In the genomic region with DNA sequence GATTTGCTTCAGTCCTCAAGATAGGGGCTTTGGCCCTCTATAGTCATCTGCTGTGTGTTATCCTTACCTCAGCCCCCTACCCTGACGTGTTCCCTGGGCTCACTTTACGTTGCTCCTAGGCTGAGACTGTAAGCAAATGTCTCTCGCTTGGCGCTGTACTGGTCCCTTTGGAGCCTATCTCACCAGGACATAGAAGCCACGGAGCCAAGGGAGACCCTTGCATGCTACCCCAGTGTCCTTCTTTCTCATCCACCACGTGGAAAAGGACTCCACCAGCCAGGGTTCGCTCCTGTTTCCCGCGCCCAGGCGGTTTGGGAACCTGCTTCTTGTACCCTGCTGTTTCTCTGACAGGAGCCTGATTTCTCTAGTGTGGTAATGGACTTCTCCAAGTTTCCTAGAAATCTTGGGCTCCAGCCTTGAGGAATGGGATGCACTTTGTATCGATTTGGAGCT, we compare ENCODE assay signal across 7 mouse cellular contexts. TPM values are rescaled to one million over a fixed set of nuclear protein-coding genes. Genes with fewer than 3 reads are reported as not detected.
DNase-seq lines count a peak whose midpoint lies in the region; ATAC-seq lines count a peak whose summit lies in the region.

No protein-coding gene starts in this region.

- no peaks in the 10 kb centered on the region; the same call in 1 of the 2 replicates for H3K27me3 ChIP-seq in lung, embryonic 15.5 days
- no peaks in the 10 kb centered on the region for H3K27me3 ChIP-seq in forebrain, embryonic 11.5 days (ENCODE audit: control insufficient read depth, insufficient read depth, low read length)
- H3K27me3 ChIP-seq in neural tube, embryonic 11.5 days (ENCODE audit: control insufficient read depth, insufficient read depth, low read length) = 0 out of 2 replicates have a peak, but pooled peaks cover 2% of the 10 kb centered on the region

- no peak overlapping the region for H3K9ac ChIP-seq in lung, embryonic 15.5 days
- H3K9ac ChIP-seq in forebrain, embryonic 11.5 days (ENCODE audit: low read length) = peak overlapping the region; percentile 74
- H3K9ac ChIP-seq in neural tube, embryonic 11.5 days (ENCODE audit: low read length) = peak overlapping the region; percentile 71

- 11% methylated on average over 11 of the region's 11 CpGs for WGBS in lung, embryonic 15.5 days
- 8% methylated on average over 11 of the region's 11 CpGs for WGBS in forebrain, embryonic 11.5 days
- WGBS in neural tube, embryonic 11.5 days = 7% methylated on average over 11 of the region's 11 CpGs

- no peaks in the 10 kb centered on the region for H3K36me3 ChIP-seq in lung, embryonic 15.5 days
- no peaks in the 10 kb centered on the region for H3K36me3 ChIP-seq in forebrain, embryonic 11.5 days (ENCODE audit: control insufficient read depth, insufficient read depth, low read length)
- no peaks in the 10 kb centered on the region for H3K36me3 ChIP-seq in neural tube, embryonic 11.5 days (ENCODE audit: control insufficient read depth, insufficient read depth, low read length)

- no peaks in the 10 kb centered on the region for H3K9me3 ChIP-seq in lung, embryonic 15.5 days
- no peaks in the 10 kb centered on the region for H3K9me3 ChIP-seq in forebrain, embryonic 11.5 days (ENCODE audit: control insufficient read depth, low read length)
- no peaks in the 10 kb centered on the region for H3K9me3 ChIP-seq in neural tube, embryonic 11.5 days (ENCODE audit: control insufficient read depth, low read length)

- peak overlapping the region; percentile 94 for H3K4me2 ChIP-seq in lung, embryonic 15.5 days
- H3K4me2 ChIP-seq in forebrain, embryonic 11.5 days (ENCODE audit: low read depth, low read length, severe bottlenecking) = peak overlapping the region; percentile 89
- H3K4me2 ChIP-seq in neural tube, embryonic 11.5 days (ENCODE audit: low read depth) = peak overlapping the region; percentile 88

- H3K4me1 ChIP-seq in lung, embryonic 15.5 days = peaks cover 13% of the 10 kb centered on the region
- H3K4me1 ChIP-seq in forebrain, embryonic 11.5 days (replicated peaks; ENCODE audit: control insufficient read depth, insufficient read depth, low read length) = peaks cover 6% of the 10 kb centered on the region; the same call in 1 of the 2 replicates
- no peaks in the 10 kb centered on the region; the same call in 1 of the 2 replicates for H3K4me1 ChIP-seq in neural tube, embryonic 11.5 days (ENCODE audit: control insufficient read depth, insufficient read depth, low read length)

- ATAC-seq in lung, embryonic 15.5 days (ENCODE audit: borderline replicate concordance, extremely low read depth, low FRiP score, low TSS enrichment) = peak; percentile 7; the same call in 1 of the 2 replicates
- peak; percentile 34; the same call in 1 of the 2 replicates for ATAC-seq in forebrain, embryonic 11.5 days (replicated peaks; ENCODE audit: low FRiP score)
- ATAC-seq in neural tube, embryonic 11.5 days (ENCODE audit: insufficient read depth, low FRiP score, low TSS enrichment) = peak; percentile 48; the same call in 1 of the 2 replicates

- peak overlapping the region; percentile 52 for H3K4me3 ChIP-seq in lung, embryonic 15.5 days
- H3K4me3 ChIP-seq in forebrain, embryonic 11.5 days (ENCODE audit: low read depth, low read length) = peak overlapping the region; percentile 53
- H3K4me3 ChIP-seq in neural tube, embryonic 11.5 days (ENCODE audit: low read depth, low read length) = peak overlapping the region; percentile 49

- no peak for DNase-seq in lung, postnatal 4 days
- DNase-seq in forebrain, embryonic 11.5 days (ENCODE audit: low spot score) = peak; percentile 53
- peak; percentile 11 to 16 for DNase-seq in layer of hippocampus, postnatal 36 days
- DNase-seq in neural tube, embryonic 11.5 days (ENCODE audit: low spot score) = no peak
- no peak for DNase-seq in yolk sac, embryonic 10.5 days (ENCODE audit: low spot score)
- no peak for DNase-seq in natural killer cell, adult 2 months (ENCODE audit: low spot score in 2 of 2)

- no peak overlapping the region for H3K27ac ChIP-seq in lung, embryonic 15.5 days
- no peak overlapping the region for H3K27ac ChIP-seq in forebrain, embryonic 11.5 days (ENCODE audit: low read depth, low read length)
- H3K27ac ChIP-seq in neural tube, embryonic 11.5 days (ENCODE audit: low read depth, low read length) = no peak overlapping the region

RNA-seq across cellular contexts. Expression of gene Frmd3, which starts 0.8 kb away (rescaled TPM):
- 0.77 and 0.83 TPM in 2 replicates for polyA plus RNA-seq in lung, embryonic 15.5 days (2015; fragmentation: Nextera tagmentation; extraction: Ambion mirVana)
- polyA plus RNA-seq in forebrain, embryonic 11.5 days (2014; fragmentation: Nextera tagmentation; extraction: Ambion mirVana) = 2.5 and 2.8 TPM in 2 replicates
- total RNA-seq in layer of hippocampus, postnatal 36 days (2021) = 1 to 10 TPM; 3.3 to 3.9 TPM
- polyA plus RNA-seq in neural tube, embryonic 11.5 days (2014; fragmentation: Nextera tagmentation; extraction: Ambion mirVana) = 4.4 and 4.5 TPM in 2 replicates

Comparison
In these comparisons a context has a peak if more than half of its experiments do, and no peak if none do; other contexts are left out.
1. DNase-seq: peak in forebrain, embryonic 11.5 days (single experiment) and layer of hippocampus, postnatal 36 days (2 of 2); none in lung, postnatal 4 days (0 of 2), neural tube, embryonic 11.5 days (single experiment), yolk sac, embryonic 10.5 days (single experiment) and natural killer cell, adult 2 months (0 of 2).
2. Peak in every context shown above with its lines, with median percentiles within 50 percentile points of each other: ATAC-seq, H3K4me2 ChIP-seq and H3K4me3 ChIP-seq.